Mouse (Mus musculus) hindbrain, embryonic 11.5 days (tissue): Measurements from ENCODE around the gene Ferd3l. TPM values are rescaled to one million over a fixed set of nuclear protein-coding genes. Genes with fewer than 3 reads are reported as not detected.

Experiments
- polyA plus RNA-seq: library from polyadenylated mRNA; unstranded; fragments of >200 nt; fragmentation: Nextera tagmentation; extraction: Ambion mirVana; gene quantifications from 2 replicates; pipeline ENCODE4 v1.2.1, GENCODE M21; 2014

The Ferd3l gene
- polyA plus RNA-seq, 1 experiment from 2014 or later, result 2.9 TPM

Other genes with a start within 250 kb of the Ferd3l start
- gene Twist1, start 29.2 kb downstream of the Ferd3l start, polyA plus RNA-seq, result 23.6 and 29.4 TPM in 2 replicates